Mouse (Mus musculus) heart, embryonic 16.5 days (tissue): Measurements from ENCODE around the gene Pof1b. TPM values are rescaled to one million over a fixed set of nuclear protein-coding genes. Genes with fewer than 3 reads are reported as not detected.

ENCODE experiments used
- polyA plus RNA-seq: library from polyadenylated mRNA; unstranded; fragments of >200 nt; fragmentation: Nextera tagmentation; extraction: Ambion mirVana; gene quantifications from 2 replicates; pipeline ENCODE4 v1.2.1, GENCODE M21; 2015

Pof1b gene
- polyA plus RNA-seq, 1 experiment from 2014 or later: 0.22 TPM

Other genes starting within 250 kb of the Pof1b start
- 0.26 TPM in 1 of 2 replicates, not detected in the other for gene 2010106E10Rik, start 203.4 kb downstream of the Pof1b start, polyA plus RNA-seq
- gene Zfp711, start 98.1 kb downstream of the Pof1b start, polyA plus RNA-seq: 4.8 and 6.7 TPM in 2 replicates